Mouse (Mus musculus) midbrain, postnatal 0 days (tissue): Measurements from ENCODE around the gene Ppp4r1. TPM values are rescaled to one million over a fixed set of nuclear protein-coding genes. Genes with fewer than 3 reads are reported as not detected.
A peak's percentile ranks its signal among the peaks of the same experiment; 100 is the strongest.

ENCODE experiments used
- ATAC-seq: fragments of 200-750 bp; cut with Nextera tagmentation; 2 replicates; pipeline ENCODE4 v1.8.0; 2017; ENCODE audit warnings: moderate number of reproducible peaks, mild to moderate bottlenecking, moderate TSS enrichment, moderate library complexity; ENCODE audit not compliant: low FRiP score
- DNase-seq: peaks from one replicate; pipeline ENCODE4 v3.0.0-alpha.2; 2015; ENCODE audit warnings: low spot score
- H3K27ac ChIP-seq: fragments of 300-500 bp; sonication (generic); 2 replicates; pipeline ENCODE4 v1.5.1; 2014; ENCODE audit warnings: low read depth, mild to moderate bottlenecking, low read length, mixed read lengths
- H3K27me3 ChIP-seq: fragments of 300-500 bp; sonication (generic); 2 replicates; pipeline ENCODE4 v1.6.1; 2014; ENCODE audit warnings: low read length, control low read depth, mixed read lengths; ENCODE audit not compliant: insufficient read depth
- H3K36me3 ChIP-seq: fragments of 300-500 bp; sonication (generic); 2 replicates; pipeline ENCODE4 v1.6.1; 2014; ENCODE audit warnings: low read length, control low read depth, mixed read lengths; ENCODE audit not compliant: insufficient read depth
- H3K4me1 ChIP-seq: fragments of 300-500 bp; sonication (generic); 2 replicates; pipeline ENCODE4 v1.6.1; 2014; ENCODE audit warnings: mild to moderate bottlenecking, control low read depth, antibody characterized with exemption, low read length, mixed read lengths; ENCODE audit not compliant: insufficient read depth
- H3K4me2 ChIP-seq: fragments of 300-500 bp; sonication (generic); 2 replicates; pipeline ENCODE4 v1.6.1; 2014; ENCODE audit warnings: low read depth, mild to moderate bottlenecking, low read length, mixed read lengths; ENCODE audit not compliant: poor library complexity, severe bottlenecking
- H3K4me3 ChIP-seq: fragments of 300-500 bp; sonication (generic); 2 replicates; pipeline ENCODE4 v1.5.1; 2014; ENCODE audit warnings: low read depth, mild to moderate bottlenecking, low read length, moderate library complexity
- H3K9ac ChIP-seq: fragments of 300-500 bp; sonication (generic); replicated peaks from 2 replicates; pipeline ENCODE4 v1.6.1; 2014; ENCODE audit warnings: mild to moderate bottlenecking, low read length, moderate library complexity, mixed read lengths; ENCODE audit not compliant: poor library complexity, severe bottlenecking
- H3K9me3 ChIP-seq: fragments of 300-500 bp; sonication (generic); 2 replicates; pipeline ENCODE4 v1.6.1; 2016; ENCODE audit warnings: low read length, control low read depth
- CTCF ChIP-seq: IDR thresholded peaks from 2 replicates; pipeline ENCODE4 v1.5.1; 2016; ENCODE audit warnings: antibody characterized with exemption, mild to moderate bottlenecking
- WGBS: fragments of 180-500 bp; shearing (Covaris S2); extraction: QIAGEN DNeasy Blood & Tissue Kit; methylation state at CpG from one replicate; pipeline ENCODE4 v1.1.7; 2014; 5-methylcytosine and 5-hydroxymethylcytosine counted together
- polyA plus RNA-seq: library from polyadenylated mRNA; unstranded; fragments of >200 nt; fragmentation: Nextera tagmentation; extraction: Ambion mirVana; gene quantifications from 2 replicates; pipeline ENCODE4 v1.2.1, GENCODE M21; 2015
- total RNA-seq: library from RNA; depleted of rRNA; stranded (reverse); fragments of >200 nt; gene quantifications from 2 replicates; pipeline ENCODE4 v1.2.3, GENCODE M21; 2014

Gene Ppp4r1
- total and polyA plus RNA-seq, 2 experiments from 2014 or later: 28.6 to 45.6 TPM

- ATAC-seq: no peak
- Histone ChIP-seq H3K27ac (no peak overlapping the region), H3K27me3 (no peaks in the 10 kb centered on the region), H3K4me2 (no peak overlapping the region), H3K4me1 (no peaks in the 10 kb centered on the region), H3K36me3 (peaks cover 51% of the 10 kb centered on the region), H3K4me3 (no peak overlapping the region), H3K9ac (0 out of 2 replicates have a peak overlapping the region, but pooled peaks have one; percentile 4), H3K9me3 (no peaks in the 10 kb centered on the region)
- WGBS: 63% methylated on average over 11 of the region's 11 CpGs
- TF ChIP-seq CTCF: no peak
- peak; percentile 57 for DNase-seq
These were observed 65.5 kb downstream of the Ppp4r1 start for GRCm38 (mm10) chr17:65847694-65848449.

- no peaks in the 10 kb centered on the region for H3K4me1 ChIP-seq
- no peak overlapping the region for H3K27ac ChIP-seq
- H3K27me3 ChIP-seq: no peaks in the 10 kb centered on the region
- no peak overlapping the region for H3K9ac ChIP-seq
- no peak for DNase-seq
- H3K4me2 ChIP-seq: no peak overlapping the region
- TF ChIP-seq CTCF: no peak
- H3K9me3 ChIP-seq: no peaks in the 10 kb centered on the region
- no peak for ATAC-seq
- H3K36me3 ChIP-seq: peaks cover 48% of the 10 kb centered on the region
- H3K4me3 ChIP-seq: no peak overlapping the region
- WGBS: 94% methylated on average over 17 of the region's 17 CpGs
These were observed 68.1 kb downstream of the Ppp4r1 start for GRCm38 (mm10) chr17:65850487-65850886.

DNA sequence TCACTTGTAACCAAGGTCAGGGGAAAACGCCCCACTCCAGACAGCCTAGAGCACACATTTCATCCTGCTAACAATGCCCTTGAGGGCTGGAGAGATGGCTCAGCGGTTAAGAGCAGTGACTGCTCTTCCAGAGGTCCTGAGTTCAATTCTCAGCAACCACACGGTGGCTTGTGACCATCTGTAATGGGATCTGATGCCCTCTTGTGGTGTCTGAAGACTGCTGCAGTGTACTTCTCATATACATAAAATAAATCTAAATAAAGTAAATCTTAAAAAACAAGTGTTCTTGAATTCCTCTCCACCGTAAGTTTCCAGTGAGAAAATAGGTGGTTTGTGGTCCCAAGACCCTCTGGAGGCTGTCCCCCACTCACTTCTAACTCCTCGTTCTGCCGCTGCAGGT lies 69.4 kb downstream of the Ppp4r1 start:
- no peaks in the 10 kb centered on the region for H3K4me1 ChIP-seq
- ATAC-seq (no peak), DNase-seq (no peak)
- H3K9ac ChIP-seq: no peak overlapping the region
- peaks cover 52% of the 10 kb centered on the region for H3K36me3 ChIP-seq
- TF ChIP-seq CTCF: peak; percentile 52
- WGBS: 87% methylated on average over 6 of the region's 6 CpGs
- H3K4me3 ChIP-seq: no peak overlapping the region
- H3K27me3 ChIP-seq: no peaks in the 10 kb centered on the region
- H3K27ac ChIP-seq: no peak overlapping the region
- no peak overlapping the region for H3K4me2 ChIP-seq
- H3K9me3 ChIP-seq: no peaks in the 10 kb centered on the region

DNA sequence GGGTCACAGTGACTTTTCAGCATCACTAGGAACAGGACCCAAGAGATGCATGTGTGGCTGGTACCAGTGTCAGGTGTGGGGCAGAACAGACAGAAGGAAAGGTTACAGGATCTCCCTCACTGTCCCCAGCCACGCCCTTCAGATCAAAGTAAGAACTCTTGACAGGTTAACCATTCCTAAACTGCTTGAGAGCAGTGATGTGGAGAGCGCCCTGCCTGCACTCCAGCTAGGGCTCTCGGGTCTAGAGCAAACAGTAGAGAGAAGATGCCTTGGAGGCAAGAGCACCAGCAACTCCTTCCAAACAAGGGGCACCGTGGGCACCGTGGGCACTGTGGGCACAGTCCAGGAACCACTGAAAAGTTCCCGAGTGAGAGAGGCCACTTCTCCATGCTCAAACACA lies 71.0 kb downstream of the Ppp4r1 start:
- H3K27me3 ChIP-seq: no peaks in the 10 kb centered on the region
- H3K9me3 ChIP-seq: no peaks in the 10 kb centered on the region
- no peaks in the 10 kb centered on the region for H3K4me1 ChIP-seq
- H3K4me2 ChIP-seq: no peak overlapping the region
- no peak overlapping the region for H3K9ac ChIP-seq
- H3K27ac ChIP-seq: no peak overlapping the region
- no peak overlapping the region for H3K4me3 ChIP-seq
- 91% methylated on average over 6 of the region's 6 CpGs for WGBS
- TF ChIP-seq CTCF: no peak
- ATAC-seq (no peak), DNase-seq (no peak)
- H3K36me3 ChIP-seq: peaks cover 63% of the 10 kb centered on the region

GRCm38 (mm10) chr17:65854006-65854405 lies 71.6 kb downstream of the Ppp4r1 start:
- Histone ChIP-seq H3K4me3 (no peak overlapping the region), H3K9me3 (no peaks in the 10 kb centered on the region), H3K4me1 (no peaks in the 10 kb centered on the region), H3K4me2 (no peak overlapping the region), H3K36me3 (peaks cover 66% of the 10 kb centered on the region), H3K9ac (no peak overlapping the region), H3K27me3 (no peaks in the 10 kb centered on the region), H3K27ac (no peak overlapping the region)
- no peak for TF ChIP-seq CTCF
- no peak for DNase-seq
- no peak for ATAC-seq
- WGBS: 95% methylated on average over 4 of the region's 4 CpGs

DNA sequence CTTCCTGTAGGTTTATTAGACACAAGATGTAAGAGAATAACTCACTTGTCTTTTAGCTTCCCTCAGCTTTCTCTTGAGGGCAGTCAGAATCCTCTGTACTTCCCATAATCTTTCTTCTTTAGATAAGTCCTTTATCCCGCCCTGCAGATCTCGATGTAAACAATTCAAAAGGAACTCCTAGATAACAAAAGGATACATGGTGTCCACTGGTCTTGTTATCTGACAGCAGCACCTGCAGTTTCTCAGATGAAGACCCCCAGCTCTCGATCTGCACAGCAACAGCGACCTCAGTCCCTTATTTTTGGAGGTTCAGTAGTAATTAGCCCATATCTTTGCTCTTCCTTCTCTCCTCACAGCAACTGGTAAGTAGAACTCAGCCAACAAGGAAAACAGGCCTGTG lies 75.2 kb downstream of the Ppp4r1 start:
- WGBS: 84% methylated on average over 4 of the region's 4 CpGs
- TF ChIP-seq CTCF: no peak
- Histone ChIP-seq H3K27ac (no peak overlapping the region), H3K36me3 (peaks cover 36% of the 10 kb centered on the region), H3K9ac (no peak overlapping the region), H3K9me3 (no peaks in the 10 kb centered on the region), H3K4me3 (no peak overlapping the region), H3K4me2 (no peak overlapping the region), H3K4me1 (no peaks in the 10 kb centered on the region), H3K27me3 (no peaks in the 10 kb centered on the region)
- no peak for DNase-seq
- no peak for ATAC-seq
